Mouse (Mus musculus): ENCODE data around the gene Padi6.

Gene Padi6

GRCm38 (mm10) chr4:140704166-140704565, 38.3 kb downstream of the Padi6 start:
- no peak for DNase-seq

- no peak for DNase-seq
Observed at GRCm38 (mm10) chr4:140703636-140704035, 38.8 kb downstream of the Padi6 start.

DNA sequence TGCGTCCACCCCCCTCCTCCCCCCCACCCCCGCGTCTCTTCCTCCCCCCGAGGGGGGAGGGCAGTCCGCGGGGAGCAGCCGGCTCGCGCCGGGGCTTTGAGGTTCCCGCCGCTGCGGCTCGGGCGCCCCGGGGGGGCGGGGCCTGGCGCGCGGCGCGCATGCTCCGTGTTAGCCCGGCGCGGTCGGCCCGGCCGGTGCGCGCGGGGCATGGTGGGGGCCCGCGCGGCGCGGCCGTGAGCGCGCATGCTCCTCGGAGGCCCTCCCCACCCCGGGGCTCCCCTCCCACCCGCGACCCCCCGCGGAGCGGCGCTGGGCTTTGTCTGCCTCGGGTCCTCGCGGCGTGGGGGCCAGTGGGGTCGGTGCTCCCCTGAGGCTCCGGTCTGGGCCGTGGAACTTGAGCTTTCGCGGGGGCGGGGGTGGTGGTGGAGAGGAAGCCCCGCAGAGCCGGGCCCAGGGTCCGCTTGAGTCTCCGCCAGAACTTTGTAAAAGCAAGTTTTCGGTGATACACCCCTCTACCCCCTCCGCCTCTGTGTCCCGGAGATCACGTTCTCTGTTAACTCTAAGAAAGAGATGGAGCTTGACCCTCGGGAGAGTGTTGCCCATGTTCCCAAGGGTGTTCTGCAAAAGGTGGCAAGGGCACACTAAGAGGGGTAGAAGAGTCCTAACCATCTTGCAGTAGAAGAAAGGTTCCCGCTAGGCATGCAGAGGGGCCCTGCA, 39.7 kb downstream of the Padi6 start:
- DNase-seq, result peak; percentile 79

GRCm38 (mm10) chr4:140701716-140702561, 40.5 kb downstream of the Padi6 start:
- peak; percentile 43 for DNase-seq

- peak; percentile 77 for DNase-seq
Observed at GRCm38 (mm10) chr4:140701049-140701715, 41.3 kb downstream of the Padi6 start.

DNA sequence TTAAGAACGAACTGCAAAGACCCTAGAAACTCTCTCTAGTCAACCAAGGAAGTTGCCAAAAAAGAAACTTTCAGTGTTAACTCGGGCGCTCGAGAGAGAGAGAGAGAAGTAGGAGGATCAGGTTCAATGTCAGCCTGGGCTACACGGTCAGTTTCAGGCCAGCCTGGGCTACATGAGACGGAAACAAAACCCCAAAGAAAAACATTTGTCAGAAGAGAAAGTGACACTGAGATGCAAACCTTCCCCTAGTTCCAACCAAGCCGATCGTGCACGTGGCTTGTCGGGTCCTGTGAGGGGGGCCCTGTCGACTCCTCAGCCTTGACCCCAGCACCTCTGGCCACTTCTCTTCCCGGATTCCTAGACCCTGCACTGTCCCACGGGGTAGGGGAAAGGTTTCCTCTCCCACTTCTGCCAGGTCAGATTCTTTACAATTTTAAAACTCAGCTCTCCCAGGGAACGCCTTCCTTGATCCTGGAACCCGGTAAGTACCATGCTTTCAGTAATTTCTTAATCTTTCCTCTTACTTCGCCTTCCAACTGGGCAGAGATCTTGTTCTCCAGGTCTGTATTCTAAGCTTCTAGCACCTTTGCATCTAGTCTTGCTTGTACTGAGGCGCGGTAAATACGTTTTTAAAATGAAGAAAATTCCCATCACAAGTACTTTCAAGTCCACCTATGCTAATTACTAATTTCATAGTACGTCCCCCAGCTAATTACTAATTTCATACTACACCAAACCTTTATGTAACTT, 42.0 kb downstream of the Padi6 start, which contains the start of gene Rcc2:
Rcc2 (plus strand) TSS at position 273 of the 750 bp plus-strand sequence.
- no peak for DNase-seq

DNA sequence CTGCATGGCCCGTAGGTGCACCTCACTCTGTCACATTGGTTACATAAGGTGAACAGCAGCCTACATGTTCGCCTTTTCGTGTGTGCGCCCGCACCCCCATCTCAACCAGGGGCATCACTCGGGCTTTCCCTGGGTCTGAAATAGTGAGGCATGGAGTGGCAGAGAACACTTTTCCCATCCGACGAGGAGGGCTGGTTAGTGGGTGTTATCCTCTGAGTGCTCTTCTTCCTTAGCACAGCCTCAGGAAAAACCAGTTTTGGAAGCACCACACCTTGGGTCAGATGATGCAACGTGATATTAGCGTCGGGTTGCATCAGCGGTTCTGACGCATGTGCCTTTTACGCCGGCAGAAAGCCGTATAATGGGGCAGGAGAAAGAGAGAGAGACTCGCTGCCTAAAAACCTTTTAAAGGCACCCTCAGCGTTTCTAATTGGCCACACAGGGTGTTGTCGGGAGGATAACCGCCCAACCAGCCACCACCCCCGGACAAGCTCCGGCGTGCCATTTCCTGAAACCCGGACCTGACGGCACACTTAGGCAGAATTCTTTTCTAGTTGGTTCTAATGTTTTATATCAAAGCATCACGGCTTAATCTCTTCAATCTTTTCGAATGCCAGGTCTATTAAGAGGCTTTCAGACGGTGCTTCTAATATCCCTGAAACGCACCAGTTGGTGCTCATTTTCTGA, 42.9 kb downstream of the Padi6 start:
- peak; percentile 51 for DNase-seq

DNA sequence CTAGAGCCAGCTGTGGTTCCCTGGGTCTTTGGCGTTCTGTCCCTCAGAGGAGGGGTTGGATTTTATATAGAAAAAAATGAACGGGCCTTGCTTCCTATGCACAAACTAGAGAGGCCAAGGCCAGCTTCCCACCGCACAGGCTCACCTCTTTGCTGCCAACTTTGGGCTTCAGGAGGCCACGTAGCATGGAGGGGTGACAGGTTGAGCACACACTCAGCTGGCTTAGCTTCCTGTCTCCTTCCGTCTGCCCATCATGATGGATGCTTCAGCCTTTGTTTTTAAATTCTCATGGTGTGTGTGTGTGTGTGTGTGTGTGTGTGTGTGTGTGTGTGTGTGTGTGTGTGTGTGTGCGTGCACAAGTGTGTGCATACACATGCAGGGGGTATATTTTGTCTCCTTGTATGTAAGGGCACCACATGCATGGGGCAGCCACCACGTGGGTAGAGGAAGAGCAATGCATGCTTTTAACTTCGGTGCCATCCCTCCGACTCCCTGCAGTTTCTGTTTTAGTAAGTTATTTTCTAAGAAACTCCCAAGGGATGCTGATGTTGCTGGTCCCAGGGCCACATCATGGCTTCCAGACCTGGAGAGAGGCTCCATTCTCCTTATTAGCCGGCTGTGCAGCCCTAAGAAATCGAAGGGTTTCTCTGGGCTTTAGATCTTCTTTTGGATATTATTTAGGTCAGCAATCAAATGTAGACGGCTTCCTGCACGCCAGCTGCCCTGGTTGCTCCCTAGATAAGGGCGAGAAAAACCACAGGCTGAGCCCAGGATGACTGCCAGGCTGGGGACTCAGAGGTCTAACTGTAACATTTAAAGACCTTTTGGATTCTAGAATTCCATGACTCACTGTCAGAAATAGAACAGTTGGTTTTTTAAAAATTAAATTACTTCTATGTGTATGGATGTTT, 46.5 kb downstream of the Padi6 start:
- DNase-seq, result no peak

GRCm38 (mm10) chr4:140695146-140695545, 47.3 kb downstream of the Padi6 start:
- no peak for DNase-seq

DNA sequence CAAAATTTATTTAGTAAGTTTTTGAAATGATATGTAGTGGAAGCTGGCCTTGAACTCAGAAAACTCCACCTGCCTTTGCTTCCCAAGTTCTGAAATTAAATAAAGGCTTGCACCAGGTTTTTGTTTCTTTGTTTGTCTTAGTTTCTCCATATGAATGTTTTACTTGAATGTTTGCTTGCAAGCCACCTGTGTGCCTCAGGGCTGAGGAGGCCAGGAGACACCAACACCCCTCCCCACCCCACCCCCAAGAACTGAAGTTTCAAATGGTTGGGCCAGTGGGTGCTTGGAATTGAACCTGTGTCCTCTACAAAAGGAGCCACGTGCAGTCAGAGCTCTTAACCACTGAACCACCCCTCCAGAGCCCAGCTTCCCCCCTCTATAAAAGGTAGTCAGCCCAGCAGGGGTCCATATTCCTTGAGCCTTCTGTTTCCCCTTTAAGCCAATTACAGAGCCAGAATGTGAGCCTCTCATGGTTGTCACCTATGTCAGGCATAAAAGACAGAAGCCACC, 47.8 kb downstream of the Padi6 start:
- no peak for DNase-seq

- no peak for DNase-seq
Observed at GRCm38 (mm10) chr4:140693513-140693912, 48.9 kb downstream of the Padi6 start.

DNA sequence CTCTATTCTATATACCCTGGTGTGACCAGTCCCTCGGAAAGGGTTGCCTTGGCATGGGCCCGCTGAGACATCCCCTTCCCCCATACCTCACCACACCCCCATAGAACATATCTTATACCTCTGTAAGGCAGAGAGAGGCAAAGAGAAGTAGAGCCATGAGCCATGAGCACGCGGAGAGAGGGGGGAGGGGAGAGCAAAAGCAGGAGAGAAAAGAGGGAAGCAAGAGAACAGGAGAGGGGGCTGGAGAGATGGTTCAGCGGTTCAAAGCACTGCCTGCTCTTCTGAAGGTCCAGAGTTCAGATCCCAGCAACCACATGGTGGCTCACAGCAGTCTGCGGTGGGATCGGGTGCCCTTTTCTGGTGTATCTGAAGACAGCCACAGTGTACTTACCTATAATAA, 51.0 kb downstream of the Padi6 start:
- no peak for DNase-seq

DNA sequence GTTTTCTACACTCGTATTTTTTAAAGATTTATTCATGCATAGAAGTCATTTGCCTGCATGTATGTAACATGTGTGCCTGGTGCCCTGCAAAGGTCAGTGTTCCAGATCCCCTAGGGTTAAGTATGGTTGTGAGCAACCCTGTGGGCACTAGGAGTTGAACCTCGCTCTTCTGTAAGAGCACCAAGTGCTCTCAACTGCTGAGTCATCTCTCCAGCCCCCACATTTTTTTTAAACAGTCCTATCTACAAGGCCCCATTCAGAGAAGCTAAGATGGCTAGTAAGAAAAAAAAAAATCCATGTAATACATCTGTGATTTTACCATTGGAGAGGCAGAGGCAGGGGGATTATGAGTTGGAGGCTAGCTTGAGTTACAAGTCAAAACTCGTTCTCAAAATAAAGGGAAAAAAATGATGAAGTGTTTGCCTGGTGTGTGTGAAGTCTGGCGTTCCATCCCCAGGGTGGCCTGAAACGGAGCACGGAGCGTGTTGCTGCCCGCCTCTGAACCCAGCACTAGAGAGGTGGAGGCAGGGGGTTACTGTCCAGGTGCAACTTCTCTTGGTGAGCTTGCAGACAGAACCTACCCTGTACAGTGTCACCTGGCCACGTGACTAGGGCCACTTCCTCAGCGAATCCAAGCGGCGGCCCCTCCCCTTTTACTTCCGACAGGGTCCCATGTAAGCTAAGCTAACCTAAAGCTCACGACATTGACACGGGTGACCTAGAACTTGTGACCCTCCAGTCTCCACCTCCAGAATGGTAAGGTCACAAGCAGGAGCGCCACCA, 52.4 kb downstream of the Padi6 start:
- DNase-seq, result no peak

DNA sequence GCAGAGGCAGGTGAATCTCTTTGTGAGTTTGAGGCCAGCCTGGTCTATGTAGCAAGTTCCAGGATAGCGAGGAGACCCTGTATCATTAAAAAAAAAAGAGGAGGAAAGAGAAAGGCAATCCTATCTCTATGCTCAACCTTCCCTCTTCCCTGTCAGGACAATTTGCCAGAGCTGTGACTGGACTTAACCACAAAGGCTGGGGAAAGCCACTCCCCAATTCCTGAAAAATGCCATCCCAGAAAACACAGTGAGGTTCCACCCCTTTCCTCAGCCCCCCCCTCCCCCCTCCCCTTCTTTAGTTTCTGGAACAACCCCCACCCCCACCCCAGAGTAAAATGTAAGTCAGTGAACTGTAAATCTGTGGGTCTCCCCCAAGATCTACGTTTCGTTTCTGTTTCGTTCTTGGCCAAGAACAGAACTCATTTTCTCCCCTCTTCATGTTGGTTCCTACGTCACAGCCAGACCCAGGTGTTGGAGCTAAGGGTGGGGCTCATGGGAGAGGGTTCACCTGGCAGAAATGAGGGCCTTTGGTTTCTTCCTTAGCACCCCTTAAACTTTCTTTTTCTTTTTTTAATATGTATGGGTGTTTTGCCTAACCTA, 53.5 kb downstream of the Padi6 start:
- DNase-seq, result no peak

GRCm38 (mm10) chr4:140688044-140688825, 54.2 kb downstream of the Padi6 start:
- no peak for DNase-seq

DNA sequence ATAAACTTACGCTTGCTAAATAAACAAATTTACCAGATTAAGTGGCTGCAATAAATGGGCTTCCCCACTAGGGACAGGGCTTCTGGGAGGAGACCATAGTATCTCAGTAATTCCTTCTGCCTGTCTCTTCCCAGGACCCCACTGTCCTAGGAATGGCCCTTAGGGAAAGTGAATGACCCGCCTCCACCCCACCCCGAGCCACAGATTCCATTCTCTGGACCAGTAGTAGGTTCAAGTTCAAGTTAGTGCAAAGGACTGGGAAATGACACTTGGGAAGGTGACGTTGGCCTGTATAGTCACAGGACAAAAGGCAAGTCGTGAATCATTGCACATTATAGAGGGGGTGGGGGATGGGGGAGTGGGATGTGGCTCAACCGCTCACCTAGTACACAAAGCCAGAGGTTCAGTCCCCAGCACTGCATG, 57.6 kb downstream of the Padi6 start:
- DNase-seq, result no peak

DNA sequence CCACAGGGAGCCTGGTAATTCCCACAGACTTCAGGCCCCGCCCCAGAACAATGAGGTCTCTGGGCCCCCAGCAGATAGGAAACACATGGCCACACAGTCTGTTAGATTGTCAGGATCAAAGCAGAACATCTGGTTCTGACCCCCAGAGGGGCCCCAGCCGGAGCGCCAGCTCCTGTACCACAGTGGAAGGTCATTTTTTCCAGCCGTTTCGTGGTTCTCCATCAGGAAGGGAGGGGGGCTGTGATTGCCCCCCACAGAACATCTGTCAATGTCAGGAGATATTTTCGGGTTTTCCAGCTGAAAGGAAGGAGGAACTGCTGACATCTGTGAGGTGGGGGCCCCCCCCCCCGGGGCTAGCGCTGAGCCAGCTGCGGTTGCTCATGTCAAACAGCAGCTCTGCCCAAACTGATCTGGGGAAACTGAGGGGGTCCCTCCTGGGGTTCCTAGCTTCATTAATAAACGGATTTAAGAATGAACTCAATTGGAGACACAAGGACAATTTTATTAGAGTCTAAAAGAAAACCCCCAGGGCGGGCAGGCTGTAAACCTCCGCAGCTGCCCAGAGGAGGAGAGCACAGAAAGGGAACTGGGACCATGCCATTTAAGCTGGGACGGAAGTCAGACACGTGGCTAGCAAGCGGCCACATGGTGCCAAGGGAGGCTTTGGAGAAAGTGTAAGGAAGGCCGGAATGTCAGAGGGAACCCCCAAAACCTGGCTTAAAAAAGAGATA, 58.1 kb downstream of the Padi6 start:
- DNase-seq, result no peak

- DNase-seq, result no peak
Observed at GRCm38 (mm10) chr4:140683608-140684007, 58.8 kb downstream of the Padi6 start.

All from right cerebral cortex, postnatal 14 days (tissue).